Mouse (Mus musculus): ENCODE results near the gene Dlgap1.

Dlgap1 gene

GRCm38 (mm10) chr17:70462771-70463491 is 494.1 kb downstream of the Dlgap1 start:
- no peak for DNase-seq (ENCODE audit: low spot score in 2 of 2)

GRCm38 (mm10) chr17:70466413-70466812 is 497.5 kb downstream of the Dlgap1 start:
- no peak for DNase-seq (ENCODE audit: low spot score in 2 of 2)

- no peak for DNase-seq (ENCODE audit: low spot score in 2 of 2)
These were observed 502.1 kb downstream of the Dlgap1 start for GRCm38 (mm10) chr17:70470970-70471371.

GRCm38 (mm10) chr17:70472162-70472561 is 503.3 kb downstream of the Dlgap1 start:
- no peak for DNase-seq (ENCODE audit: low spot score in 2 of 2)

GRCm38 (mm10) chr17:70473871-70474270 is 505.0 kb downstream of the Dlgap1 start:
- no peak for DNase-seq (ENCODE audit: low spot score in 2 of 2)

GRCm38 (mm10) chr17:70483716-70484115 is 514.8 kb downstream of the Dlgap1 start:
- DNase-seq (ENCODE audit: low spot score in 2 of 2) = no peak

- no peak for DNase-seq (ENCODE audit: low spot score in 2 of 2)
These were observed 516.8 kb downstream of the Dlgap1 start for GRCm38 (mm10) chr17:70485668-70486067.

GRCm38 (mm10) chr17:70486259-70486658 is 517.4 kb downstream of the Dlgap1 start:
- no peak for DNase-seq (ENCODE audit: low spot score in 2 of 2)

GRCm38 (mm10) chr17:70486831-70487230 is 518.0 kb downstream of the Dlgap1 start:
- no peak for DNase-seq (ENCODE audit: low spot score in 2 of 2)

GRCm38 (mm10) chr17:70488784-70489265 is 520.0 kb downstream of the Dlgap1 start:
- no peak for DNase-seq (ENCODE audit: low spot score in 2 of 2)

GRCm38 (mm10) chr17:70491575-70491974 is 522.7 kb downstream of the Dlgap1 start:
- DNase-seq (ENCODE audit: low spot score in 2 of 2) = no peak

- DNase-seq (ENCODE audit: low spot score in 2 of 2) = no peak
These were observed 525.5 kb downstream of the Dlgap1 start for GRCm38 (mm10) chr17:70494338-70494737.

- no peak for DNase-seq (ENCODE audit: low spot score in 2 of 2)
These were observed 529.4 kb downstream of the Dlgap1 start for GRCm38 (mm10) chr17:70498256-70498655.

- no peak for DNase-seq (ENCODE audit: low spot score in 2 of 2)
These were observed 533.1 kb downstream of the Dlgap1 start for GRCm38 (mm10) chr17:70501933-70502332.

- no peak for DNase-seq (ENCODE audit: low spot score in 2 of 2)
These were observed 538.9 kb downstream of the Dlgap1 start for GRCm38 (mm10) chr17:70507759-70508158.

- no peak for DNase-seq (ENCODE audit: low spot score in 2 of 2)
These were observed 541.6 kb downstream of the Dlgap1 start for GRCm38 (mm10) chr17:70510441-70510840.

GRCm38 (mm10) chr17:70511401-70511800 is 542.5 kb downstream of the Dlgap1 start:
- no peak for DNase-seq (ENCODE audit: low spot score in 2 of 2)

- no peak for DNase-seq (ENCODE audit: low spot score in 2 of 2)
These were observed 544.9 kb downstream of the Dlgap1 start for GRCm38 (mm10) chr17:70513736-70514135.

GRCm38 (mm10) chr17:70516506-70516905 is 547.6 kb downstream of the Dlgap1 start:
- DNase-seq (ENCODE audit: low spot score in 2 of 2) = no peak

- DNase-seq (ENCODE audit: low spot score in 2 of 2) = no peak
These were observed 548.5 kb downstream of the Dlgap1 start for GRCm38 (mm10) chr17:70517333-70517732.

GRCm38 (mm10) chr17:70521058-70521851 is 552.4 kb downstream of the Dlgap1 start:
- no peak for DNase-seq (ENCODE audit: low spot score in 2 of 2)

GRCm38 (mm10) chr17:70521971-70522370 is 553.1 kb downstream of the Dlgap1 start:
- DNase-seq (ENCODE audit: low spot score in 2 of 2) = no peak

GRCm38 (mm10) chr17:70525990-70526389 is 557.1 kb downstream of the Dlgap1 start:
- no peak for DNase-seq (ENCODE audit: low spot score in 2 of 2)

Measured in urinary bladder, adult 18-20 months (tissue).